Mouse (Mus musculus) lung, embryonic 16.5 days (tissue): ENCODE results near the gene Gm3486. TPM values are rescaled to one million over a fixed set of nuclear protein-coding genes. Genes with fewer than 3 reads are reported as not detected.
"Not testable (repeated sequence)": the region's sequence is repeated elsewhere in the genome, so short reads cannot be mapped to it uniquely, and the experiment has no call there.

ENCODE experiments used
- ATAC-seq: fragments of 200-750 bp; cut with Nextera tagmentation; 2 replicates; pipeline ENCODE4 v1.8.0; 2017; ENCODE audit warnings: low read depth, mild to moderate bottlenecking, moderate library complexity
- H3K27ac ChIP-seq: fragments of 300-500 bp; sonication (generic); 2 replicates; pipeline ENCODE4 v1.5.1; 2014; ENCODE audit warnings: mild to moderate bottlenecking, control low read depth, low read length
- H3K27me3 ChIP-seq: fragments of 300-500 bp; sonication (generic); 2 replicates; pipeline ENCODE4 v1.6.1; 2014; ENCODE audit warnings: low read depth, low read length, mixed read lengths; ENCODE audit not compliant: control insufficient read depth, insufficient read depth
- H3K36me3 ChIP-seq: fragments of 300-500 bp; sonication (generic); 2 replicates; pipeline ENCODE4 v1.6.1; 2014; ENCODE audit warnings: low read length; ENCODE audit not compliant: control insufficient read depth, insufficient read depth
- H3K4me1 ChIP-seq: fragments of 300-500 bp; sonication (generic); replicated peaks from 2 replicates; pipeline ENCODE4 v1.6.1; 2014; ENCODE audit warnings: low read length, mixed read lengths; ENCODE audit not compliant: control insufficient read depth, insufficient read depth
- H3K4me2 ChIP-seq: fragments of 300-500 bp; sonication (generic); 2 replicates; pipeline ENCODE4 v1.6.1; 2014; ENCODE audit warnings: low read depth, low read length, control low read depth
- H3K4me3 ChIP-seq: fragments of 300-500 bp; sonication (generic); 2 replicates; pipeline ENCODE4 v1.5.1; 2014; ENCODE audit warnings: mild to moderate bottlenecking, low read length, control low read depth
- H3K9ac ChIP-seq: fragments of 300-500 bp; sonication (generic); 2 replicates; pipeline ENCODE4 v1.6.1; 2014; ENCODE audit warnings: low read length, control low read depth
- H3K9me3 ChIP-seq: fragments of 300-500 bp; sonication (generic); 2 replicates; pipeline ENCODE4 v1.6.1; 2016; ENCODE audit warnings: low read length; ENCODE audit not compliant: control insufficient read depth
- WGBS: fragments of 180-500 bp; shearing (Covaris S2); extraction: QIAGEN DNeasy Blood & Tissue Kit; methylation state at CpG from one replicate; pipeline ENCODE4 v1.1.7; 2014; 5-methylcytosine and 5-hydroxymethylcytosine counted together
- polyA plus RNA-seq: library from polyadenylated mRNA; unstranded; fragments of >200 nt; fragmentation: Nextera tagmentation; extraction: Ambion mirVana; gene quantifications from 2 replicates; pipeline ENCODE4 v1.2.1, GENCODE M21; 2015

Gm3486 gene
- polyA plus RNA-seq: not detected in 2 replicates

DNA sequence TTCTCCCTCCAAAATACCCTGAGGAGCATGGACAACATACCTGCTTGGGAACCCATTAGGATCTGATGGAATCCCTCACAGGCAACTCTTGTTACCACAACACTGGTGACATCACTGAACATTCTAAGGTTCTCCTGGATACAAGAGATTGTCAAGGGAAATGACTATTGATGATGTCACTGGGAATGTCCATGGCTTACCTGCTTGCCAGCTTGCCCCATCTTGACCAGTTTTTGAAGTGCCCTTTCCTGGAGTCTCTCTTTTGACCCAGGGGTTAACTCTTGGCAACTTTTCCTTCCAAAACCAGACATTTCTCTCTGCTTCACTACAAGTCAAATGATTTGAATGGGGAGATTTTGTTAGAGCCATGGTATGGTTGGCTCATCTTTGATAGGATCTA, at the start of gene Gm3486:
Gene Gm3486 (minus strand): TSS at position 101 of the 400 bp plus-strand sequence.
- H3K4me1 ChIP-seq, H3K27me3 ChIP-seq, H3K4me2 ChIP-seq, H3K4me3 ChIP-seq, H3K27ac ChIP-seq, H3K9me3 ChIP-seq, ATAC-seq, H3K9ac ChIP-seq, H3K36me3 ChIP-seq: not testable (repeated sequence)

DNA sequence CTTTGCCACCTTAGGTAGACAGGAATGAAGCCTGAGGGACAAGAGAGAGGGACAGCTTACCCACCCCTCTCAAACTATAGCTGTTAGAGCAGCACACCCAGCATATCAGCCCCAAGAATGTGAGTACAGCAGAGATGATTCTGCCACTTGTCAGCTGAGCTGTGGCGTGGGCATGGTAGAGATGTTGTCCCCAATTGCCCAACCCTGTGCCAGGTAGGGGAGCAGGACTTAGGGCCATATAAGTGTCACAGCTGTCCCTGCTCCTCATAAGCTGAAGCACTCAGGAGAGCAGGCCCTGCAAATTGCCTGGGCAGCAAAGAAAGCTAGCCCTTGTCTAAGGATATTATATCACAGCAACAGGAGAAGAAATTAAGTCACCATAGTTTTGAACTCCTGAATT, 35.4 kb upstream of the Gm3486 start:
- H3K4me1 ChIP-seq, H3K27ac ChIP-seq, H3K4me3 ChIP-seq, H3K27me3 ChIP-seq, H3K4me2 ChIP-seq, H3K9ac ChIP-seq, H3K9me3 ChIP-seq, ATAC-seq, H3K36me3 ChIP-seq: not testable (repeated sequence)
- WGBS: 60% methylated on average over 1 of the region's 1 CpGs

DNA sequence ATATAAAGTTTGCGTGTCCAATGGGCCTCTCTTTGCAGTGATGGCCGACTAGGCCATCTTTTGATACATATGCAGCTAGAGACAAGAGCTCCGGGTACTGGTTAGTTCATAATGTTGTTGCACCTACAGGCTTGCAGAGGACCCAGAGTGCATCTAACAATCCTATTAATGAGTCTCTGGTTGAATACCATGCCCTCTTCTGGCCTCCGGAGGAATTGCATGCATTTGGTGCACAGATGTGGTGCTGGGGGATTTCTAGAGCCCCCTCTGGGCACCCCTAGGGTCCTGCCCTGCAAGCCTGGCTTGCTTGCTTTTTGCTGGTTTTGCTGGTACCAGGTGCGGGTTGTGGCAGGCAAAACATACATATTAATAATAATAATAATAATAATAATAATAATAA, 31.4 kb upstream of the Gm3486 start:
- H3K9me3 ChIP-seq, H3K9ac ChIP-seq, H3K4me1 ChIP-seq, ATAC-seq, H3K4me2 ChIP-seq, H3K27ac ChIP-seq, H3K4me3 ChIP-seq, H3K36me3 ChIP-seq, H3K27me3 ChIP-seq: not testable (repeated sequence)
- 71% methylated on average over 5 of the region's 5 CpGs for WGBS

DNA sequence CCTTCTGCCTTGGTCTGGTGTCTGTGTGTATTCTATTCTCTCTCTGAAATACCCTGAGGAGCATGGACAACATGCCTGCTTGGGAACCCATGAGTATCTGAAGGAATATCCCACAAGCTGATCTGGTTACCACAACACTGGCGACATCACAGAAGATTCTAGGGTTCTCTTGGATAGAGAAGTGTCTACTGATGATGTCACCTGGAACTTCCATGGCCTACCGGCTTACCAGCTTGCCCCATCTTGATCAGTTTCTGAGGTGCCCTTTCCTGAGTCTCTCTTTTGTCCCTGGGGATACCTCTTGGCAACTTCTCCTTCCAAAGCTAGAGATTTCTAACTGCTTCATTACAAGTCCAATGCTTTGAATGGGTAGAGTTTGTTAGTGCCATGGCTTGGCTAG, 35.9 kb downstream of the Gm3486 start, which contains the start of gene Gm7954:
Gene Gm7954 (minus strand): TSS at position 101 of the 400 bp plus-strand sequence.
- H3K9me3 ChIP-seq, H3K36me3 ChIP-seq, H3K27me3 ChIP-seq, ATAC-seq, H3K9ac ChIP-seq, H3K4me1 ChIP-seq, H3K4me3 ChIP-seq, H3K4me2 ChIP-seq, H3K27ac ChIP-seq: not testable (repeated sequence)
- no CpG with 5 or more reads among the region's 2 CpGs for WGBS

Other genes with a start within 250 kb of the Gm3486 start
- gene Gm2832, start 210.7 kb downstream of the Gm3486 start, polyA plus RNA-seq: 0.15 TPM in 1 of 2 replicates, not detected in the other
- gene Gm5798, start 140.9 kb downstream of the Gm3486 start, polyA plus RNA-seq: not detected in 2 replicates
- gene Gm7945, start 103.1 kb downstream of the Gm3486 start, polyA plus RNA-seq: not detected in 2 replicates
- gene Gm6482, start 81.2 kb downstream of the Gm3486 start, polyA plus RNA-seq: not detected in 2 replicates
- gene Gm7954, start 36.0 kb downstream of the Gm3486 start, polyA plus RNA-seq: not detected in 2 replicates
- gene Gm7970, start 66.1 kb upstream of the Gm3486 start, polyA plus RNA-seq: not detected in 2 replicates
- not detected in 2 replicates for gene 1700049E17Rik2, start 83.7 kb upstream of the Gm3486 start, polyA plus RNA-seq
- gene Gm3072, start 135.1 kb upstream of the Gm3486 start, polyA plus RNA-seq: not detected in 2 replicates
- not detected in 2 replicates for gene Gm3676, start 157.0 kb upstream of the Gm3486 start, polyA plus RNA-seq
- not detected in 2 replicates for gene Gm8068, start 212.4 kb upstream of the Gm3486 start, polyA plus RNA-seq